Mouse (Mus musculus): ENCODE results near the gene Shc2.

DNA sequence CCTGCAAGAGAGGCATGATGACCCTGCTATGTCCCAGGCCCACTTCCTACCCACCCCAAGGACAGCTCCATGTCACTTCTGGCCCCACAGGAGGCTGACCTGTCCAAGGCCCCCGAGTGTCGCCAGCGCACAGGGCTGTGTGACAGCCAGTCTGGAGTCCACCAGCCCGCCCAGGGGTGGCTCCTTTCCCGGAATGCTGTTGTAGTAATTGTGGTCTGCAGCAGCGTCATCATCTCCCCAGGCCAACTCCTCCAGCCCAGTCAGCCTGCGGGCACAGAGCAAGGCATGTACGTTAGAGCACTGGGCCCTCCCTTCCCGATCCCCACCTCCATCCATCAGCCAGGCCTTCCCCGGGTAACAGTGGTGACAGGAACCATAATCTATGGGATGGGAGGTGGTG lies 11.6 kb downstream of the Shc2 start:
- TF ChIP-seq CTCF (IDR thresholded peaks at IDR 0.05; ENCODE audit: extremely low read depth, insufficient read length, insufficient replicate concordance, low read depth, low read length) (no peak), POLR2A (IDR thresholded peaks at IDR 0.05; ENCODE audit: low read depth, low read length) (no peak)
